Mouse (Mus musculus): Measurements from ENCODE around the gene Sh3d19.
A peak's percentile ranks its signal among the peaks of the same experiment; 100 is the strongest.

Sh3d19 gene

GRCm38 (mm10) chr3:86135886-86136563 is 165.1 kb downstream of the Sh3d19 start:
- DNase-seq (ENCODE audit: low read depth, low spot score), result peak; percentile 40

- no peak for DNase-seq (ENCODE audit: low read depth, low spot score)
Observed at GRCm38 (mm10) chr3:86136936-86137574, 166.1 kb downstream of the Sh3d19 start.

- DNase-seq (ENCODE audit: low read depth, low spot score), result no peak
Observed at GRCm38 (mm10) chr3:86139660-86140059, 168.8 kb downstream of the Sh3d19 start.

GRCm38 (mm10) chr3:86141366-86141765 is 170.5 kb downstream of the Sh3d19 start:
- peak; percentile 42 for DNase-seq (ENCODE audit: low read depth, low spot score)

- peak; percentile 58 for DNase-seq (ENCODE audit: low read depth, low spot score)
Observed at GRCm38 (mm10) chr3:86141886-86142262, 171.0 kb downstream of the Sh3d19 start.

- peak; percentile 98 for DNase-seq (ENCODE audit: low read depth, low spot score)
Observed at GRCm38 (mm10) chr3:86142263-86142933, 171.5 kb downstream of the Sh3d19 start, which contains the start of gene Rps3a1. Rps3a1 (minus strand) TSS chr3:86142702.

- no peak for DNase-seq (ENCODE audit: low read depth, low spot score)
Observed at GRCm38 (mm10) chr3:86142934-86143317, 172.0 kb downstream of the Sh3d19 start.

GRCm38 (mm10) chr3:86143343-86143742 is 172.4 kb downstream of the Sh3d19 start:
- DNase-seq (ENCODE audit: low read depth, low spot score), result no peak

GRCm38 (mm10) chr3:86149063-86149462 is 178.2 kb downstream of the Sh3d19 start:
- peak; percentile 44 for DNase-seq (ENCODE audit: low read depth, low spot score)

GRCm38 (mm10) chr3:86149521-86149920 is 178.6 kb downstream of the Sh3d19 start:
- peak; percentile 13 for DNase-seq (ENCODE audit: low read depth, low spot score)

GRCm38 (mm10) chr3:86168841-86169425 is 198.0 kb downstream of the Sh3d19 start:
- DNase-seq (ENCODE audit: low read depth, low spot score), result no peak

- no peak for DNase-seq (ENCODE audit: low read depth, low spot score)
Observed at GRCm38 (mm10) chr3:86179714-86180113, 208.8 kb downstream of the Sh3d19 start.

Measured in ZHBTc4 (cell line).